Mouse (Mus musculus): ENCODE results near the gene Fryl. TPM values are rescaled to one million over a fixed set of nuclear protein-coding genes. Genes with fewer than 3 reads are reported as not detected.

Gene Fryl
- polyA plus RNA-seq, 1 experiment from 2014 or later = 32.4 TPM

DNA sequence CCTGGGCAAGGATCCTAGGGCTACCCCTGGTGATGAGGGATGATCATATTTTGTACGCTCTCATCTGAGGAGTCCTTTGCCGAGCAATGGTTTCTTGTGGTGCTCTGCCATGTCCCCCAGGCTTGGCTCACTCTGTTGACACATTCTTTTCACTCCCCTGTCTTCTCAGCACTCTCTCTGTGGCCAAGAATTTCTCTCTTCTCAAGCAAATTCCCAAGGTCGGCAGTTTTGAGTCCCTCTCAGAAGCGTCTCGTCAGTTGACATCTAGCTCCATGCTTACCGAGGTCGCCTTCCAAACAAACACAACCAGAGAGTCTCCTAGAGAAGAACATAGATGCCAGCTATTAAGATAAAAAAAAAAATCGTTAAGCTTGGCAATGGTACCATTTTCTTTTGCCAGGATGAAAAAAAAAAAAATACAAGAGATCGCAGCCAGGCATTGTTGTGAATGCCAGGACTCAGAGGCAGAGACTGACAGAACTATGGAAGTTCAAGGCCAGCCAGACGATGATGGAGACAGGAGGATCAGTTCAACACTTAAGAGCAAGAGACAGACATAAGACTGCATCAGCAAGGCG is 12.3 kb upstream of the Fryl start:
- WGBS = 80% methylated on average over 11 of the region's 11 CpGs
- no peak overlapping the region for H3K4me3 ChIP-seq (ENCODE audit: low read depth, low read length)
- no peak for ATAC-seq

DNA sequence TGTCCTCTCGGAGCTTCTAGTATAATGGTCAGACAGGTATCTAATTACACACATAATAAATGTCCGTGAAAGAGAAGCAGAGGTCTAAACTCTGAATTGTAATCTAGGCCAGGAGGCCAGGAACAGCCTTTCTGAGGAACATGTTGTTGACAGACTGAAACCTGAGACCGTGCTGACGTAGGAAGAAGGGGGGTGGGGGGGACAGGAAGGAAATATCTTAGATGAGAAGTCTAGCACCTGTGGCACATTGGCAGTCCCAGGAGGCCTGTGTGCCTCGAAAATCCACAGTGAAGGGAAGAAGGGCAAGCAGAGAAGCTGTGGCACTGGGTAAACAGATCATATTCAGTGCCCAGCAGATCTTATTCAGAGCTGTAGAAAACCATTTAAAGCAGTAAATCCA is 9.0 kb upstream of the Fryl start:
- H3K4me3 ChIP-seq (ENCODE audit: low read depth, low read length) = no peak overlapping the region
- no peak overlapping the region for H3K9ac ChIP-seq (ENCODE audit: low read length)
- no peak for ATAC-seq
- WGBS = 78% methylated on average over 5 of the region's 5 CpGs
- no peaks in the 10 kb centered on the region for H3K27me3 ChIP-seq (replicated peaks; ENCODE audit: control insufficient read depth, insufficient read depth, low read length)
- H3K4me2 ChIP-seq (ENCODE audit: low read length) = no peak overlapping the region
- no peak for DNase-seq (ENCODE audit: low spot score)
- no peaks in the 10 kb centered on the region for H3K4me1 ChIP-seq (ENCODE audit: control insufficient read depth, insufficient read depth, low read length)
- H3K9me3 ChIP-seq (replicated peaks; ENCODE audit: control insufficient read depth, low read length) = no peaks in the 10 kb centered on the region
- no peaks in the 10 kb centered on the region for H3K36me3 ChIP-seq (ENCODE audit: control insufficient read depth, insufficient read depth, low read length)
- no peak overlapping the region for H3K27ac ChIP-seq (ENCODE audit: low read depth, low read length)

More for the DNA sequence above, 12.3 kb upstream of the Fryl start:
- H3K27ac ChIP-seq (ENCODE audit: low read depth, low read length) = no peak overlapping the region
- H3K4me1 ChIP-seq (ENCODE audit: control insufficient read depth, insufficient read depth, low read length) = no peaks in the 10 kb centered on the region
- H3K36me3 ChIP-seq (ENCODE audit: control insufficient read depth, insufficient read depth, low read length) = no peaks in the 10 kb centered on the region
- no peak for DNase-seq (ENCODE audit: low spot score)
- no peak overlapping the region for H3K4me2 ChIP-seq (ENCODE audit: low read length)
- H3K9ac ChIP-seq (ENCODE audit: low read length) = no peak overlapping the region
- no peaks in the 10 kb centered on the region for H3K9me3 ChIP-seq (replicated peaks; ENCODE audit: control insufficient read depth, low read length)
- H3K27me3 ChIP-seq (replicated peaks; ENCODE audit: control insufficient read depth, insufficient read depth, low read length) = no peaks in the 10 kb centered on the region

DNA sequence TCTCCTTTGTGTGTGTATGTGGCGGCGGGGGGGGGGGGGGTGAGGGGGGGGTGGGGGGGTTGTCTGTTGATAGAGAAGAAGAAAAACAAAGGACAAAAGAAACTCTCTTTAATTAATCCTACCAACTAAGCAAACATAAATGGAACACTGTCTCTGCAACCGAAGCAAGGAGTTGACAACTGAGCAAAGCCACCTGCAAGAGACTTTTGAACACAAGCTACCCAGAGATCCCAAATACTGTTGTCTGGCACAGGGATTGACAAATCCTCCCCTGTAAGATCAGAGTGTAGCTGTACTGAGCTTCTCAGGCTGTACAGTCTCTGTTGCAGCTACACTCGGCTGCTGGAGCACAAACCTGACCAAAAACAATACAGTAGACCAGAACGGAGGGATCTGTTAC is 7.7 kb upstream of the Fryl start:
- no peaks in the 10 kb centered on the region for H3K36me3 ChIP-seq (ENCODE audit: control insufficient read depth, insufficient read depth, low read length)
- H3K4me3 ChIP-seq (ENCODE audit: low read depth, low read length) = no peak overlapping the region
- no peak for DNase-seq (ENCODE audit: low spot score)
- no peaks in the 10 kb centered on the region for H3K4me1 ChIP-seq (ENCODE audit: control insufficient read depth, insufficient read depth, low read length)
- H3K27ac ChIP-seq (ENCODE audit: low read depth, low read length) = no peak overlapping the region
- H3K9ac ChIP-seq (ENCODE audit: low read length) = no peak overlapping the region
- no peak for ATAC-seq
- H3K4me2 ChIP-seq (ENCODE audit: low read length) = no peak overlapping the region
- WGBS = 60% methylated on average over 5 of the region's 5 CpGs
- no peaks in the 10 kb centered on the region for H3K9me3 ChIP-seq (replicated peaks; ENCODE audit: control insufficient read depth, low read length)
- H3K27me3 ChIP-seq (replicated peaks; ENCODE audit: control insufficient read depth, insufficient read depth, low read length) = no peaks in the 10 kb centered on the region

DNA sequence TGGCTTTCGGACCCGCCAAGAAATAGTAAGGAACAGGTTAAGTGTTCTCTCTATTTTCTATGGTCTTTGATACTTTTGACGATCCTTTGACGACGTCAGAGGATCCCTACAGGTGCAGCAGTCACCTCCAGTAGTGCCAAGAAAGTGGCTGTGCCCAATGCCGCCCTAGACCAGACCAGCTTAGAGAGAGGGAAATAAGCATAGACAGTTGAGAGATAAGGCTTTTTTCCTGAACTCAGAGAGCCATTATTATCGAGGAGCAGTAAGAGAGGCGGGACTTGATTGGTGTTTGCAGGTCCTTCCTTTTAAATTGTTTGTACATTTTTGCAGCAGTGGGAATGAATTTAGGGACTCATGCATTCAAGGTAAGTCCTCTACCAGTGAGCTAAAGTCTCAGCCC is 1.3 kb upstream of the Fryl start:
- 54% methylated on average over 8 of the region's 8 CpGs for WGBS
- Histone ChIP-seq H3K27ac (ENCODE audit: low read depth, low read length) (no peak overlapping the region), H3K27me3 (replicated peaks; ENCODE audit: control insufficient read depth, insufficient read depth, low read length) (no peaks in the 10 kb centered on the region), H3K36me3 (ENCODE audit: control insufficient read depth, insufficient read depth, low read length) (no peaks in the 10 kb centered on the region), H3K9me3 (replicated peaks; ENCODE audit: control insufficient read depth, low read length) (no peaks in the 10 kb centered on the region), H3K4me3 (ENCODE audit: low read depth, low read length) (no peak overlapping the region), H3K4me1 (ENCODE audit: control insufficient read depth, insufficient read depth, low read length) (peaks cover 17% of the 10 kb centered on the region), H3K4me2 (ENCODE audit: low read length) (peak overlapping the region; percentile 61), H3K9ac (ENCODE audit: low read length) (0 out of 2 replicates have a peak overlapping the region, but pooled peaks have one; percentile 38)
- ATAC-seq = no peak
- DNase-seq (ENCODE audit: low spot score) = no peak

DNA sequence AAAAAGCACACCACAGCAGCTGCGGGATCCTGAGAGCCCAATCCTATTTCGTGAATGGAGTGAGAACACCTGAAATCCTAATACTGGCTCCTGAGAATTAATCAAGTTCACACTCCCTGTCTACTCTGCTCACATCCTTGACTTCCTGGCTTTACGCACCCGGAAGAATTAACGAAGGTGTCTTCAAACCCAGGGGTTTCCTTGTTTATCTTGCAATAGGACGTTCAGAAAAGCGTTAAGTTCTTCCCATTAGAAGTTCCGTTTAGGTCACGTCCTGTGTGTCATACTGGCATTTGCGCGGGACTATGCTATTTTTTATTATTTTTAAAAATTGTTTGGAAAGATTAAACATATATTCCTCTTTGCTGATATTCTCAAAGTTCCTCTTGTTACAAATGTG is 677 bp upstream of the Fryl start:
- Histone ChIP-seq H3K9me3 (replicated peaks; ENCODE audit: control insufficient read depth, low read length) (no peaks in the 10 kb centered on the region), H3K4me2 (ENCODE audit: low read length) (peak overlapping the region; percentile 61), H3K36me3 (ENCODE audit: control insufficient read depth, insufficient read depth, low read length) (no peaks in the 10 kb centered on the region), H3K4me1 (ENCODE audit: control insufficient read depth, insufficient read depth, low read length) (peaks cover 17% of the 10 kb centered on the region), H3K27me3 (replicated peaks; ENCODE audit: control insufficient read depth, insufficient read depth, low read length) (no peaks in the 10 kb centered on the region), H3K9ac (ENCODE audit: low read length) (peak overlapping the region; percentile 38; the same call in 1 of the 2 replicates), H3K4me3 (ENCODE audit: low read depth, low read length) (peak overlapping the region; percentile 97), H3K27ac (ENCODE audit: low read depth, low read length) (no peak overlapping the region)
- no peak for ATAC-seq
- 4% methylated on average over 11 of the region's 11 CpGs for WGBS
- DNase-seq (ENCODE audit: low spot score) = no peak

DNA sequence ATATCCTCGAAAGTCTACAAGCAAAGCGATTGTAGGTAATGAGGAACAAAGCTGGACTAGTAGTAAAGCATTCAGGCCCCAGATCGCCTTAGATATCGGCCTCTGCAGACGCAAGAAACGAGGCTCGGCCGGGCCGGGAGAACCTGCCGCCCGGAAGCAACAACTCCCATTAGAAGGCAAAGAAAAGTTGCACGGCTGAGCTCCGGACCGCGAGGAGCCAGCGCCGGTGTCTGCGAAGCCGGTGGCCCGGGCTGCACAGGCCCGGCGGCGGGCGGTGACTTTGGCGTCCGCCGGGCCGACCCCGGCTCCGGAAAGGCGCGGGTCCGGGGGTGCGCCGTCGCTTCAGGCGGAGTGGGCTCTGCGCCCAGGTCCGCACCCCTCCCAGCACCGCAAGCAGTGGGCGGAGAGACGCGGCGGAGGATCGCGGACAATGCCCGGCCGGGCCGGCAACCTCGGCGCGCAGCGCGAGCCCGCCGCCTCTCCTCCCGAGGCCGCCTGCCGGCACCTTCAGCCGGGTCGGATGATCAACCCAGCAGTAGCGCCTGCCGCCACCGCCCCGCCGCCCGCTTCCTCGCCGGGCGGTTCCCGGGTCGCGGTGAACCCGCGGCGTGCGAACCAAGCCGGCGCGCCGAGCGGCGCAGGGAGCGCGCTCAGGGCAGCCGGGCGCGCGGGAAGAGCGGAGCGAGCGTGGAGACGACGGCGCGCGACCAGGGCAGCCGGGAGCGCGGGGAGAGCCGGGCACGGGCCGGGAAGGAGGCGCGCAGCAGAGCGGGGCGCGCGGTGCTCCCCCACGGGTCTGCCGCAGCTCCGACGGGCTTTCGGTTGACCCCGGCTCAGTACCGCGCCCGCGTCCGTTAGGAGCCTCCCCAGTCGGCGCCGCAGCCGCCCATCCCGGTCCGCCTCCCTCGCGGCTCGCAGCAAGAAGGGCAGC is 833 bp downstream of the Fryl start:
- DNase-seq (ENCODE audit: low spot score) (peak; percentile 81), ATAC-seq (peak; percentile 70)
- WGBS = under 1% methylated on average over 60 of the region's 129 CpGs
- Histone ChIP-seq H3K36me3 (ENCODE audit: control insufficient read depth, insufficient read depth, low read length) (no peaks in the 10 kb centered on the region), H3K9ac (ENCODE audit: low read length) (peak overlapping the region; percentile 92), H3K4me3 (ENCODE audit: low read depth, low read length) (peak overlapping the region; percentile 97), H3K27me3 (replicated peaks; ENCODE audit: control insufficient read depth, insufficient read depth, low read length) (no peaks in the 10 kb centered on the region), H3K4me2 (ENCODE audit: low read length) (peak overlapping the region; percentile 63), H3K9me3 (replicated peaks; ENCODE audit: control insufficient read depth, low read length) (no peaks in the 10 kb centered on the region), H3K4me1 (ENCODE audit: control insufficient read depth, insufficient read depth, low read length) (peaks cover 17% of the 10 kb centered on the region), H3K27ac (ENCODE audit: low read depth, low read length) (peak overlapping the region; percentile 96)

DNA sequence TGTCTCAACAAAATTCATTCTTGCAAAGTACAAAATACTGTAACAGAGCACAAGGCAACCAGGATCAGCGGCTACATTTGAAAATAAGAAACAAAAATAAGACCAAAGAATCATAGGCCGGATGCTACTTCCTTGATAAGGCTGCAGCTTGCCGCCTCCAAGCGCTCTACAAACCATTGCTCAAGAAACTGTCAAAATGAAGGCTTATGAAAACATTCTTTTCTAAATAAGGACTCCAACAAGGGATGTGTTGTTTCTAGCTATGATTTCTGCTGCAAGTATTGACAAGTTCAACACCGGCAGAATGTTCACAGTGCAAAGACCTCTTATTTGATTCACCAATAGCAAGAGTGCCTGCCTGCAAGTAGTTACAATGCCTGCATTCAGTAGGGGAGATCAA is 1.8 kb downstream of the Fryl start:
- Histone ChIP-seq H3K27me3 (replicated peaks; ENCODE audit: control insufficient read depth, insufficient read depth, low read length) (no peaks in the 10 kb centered on the region), H3K36me3 (ENCODE audit: control insufficient read depth, insufficient read depth, low read length) (no peaks in the 10 kb centered on the region), H3K9ac (ENCODE audit: low read length) (peak overlapping the region; percentile 92), H3K4me1 (ENCODE audit: control insufficient read depth, insufficient read depth, low read length) (peaks cover 17% of the 10 kb centered on the region), H3K9me3 (replicated peaks; ENCODE audit: control insufficient read depth, low read length) (no peaks in the 10 kb centered on the region), H3K4me2 (ENCODE audit: low read length) (peak overlapping the region; percentile 63), H3K4me3 (ENCODE audit: low read depth, low read length) (peak overlapping the region; percentile 97), H3K27ac (ENCODE audit: low read depth, low read length) (no peak overlapping the region)
- WGBS = 40% methylated on average over 5 of the region's 5 CpGs
- DNase-seq (ENCODE audit: low spot score) = no peak
- no peak for ATAC-seq

DNA sequence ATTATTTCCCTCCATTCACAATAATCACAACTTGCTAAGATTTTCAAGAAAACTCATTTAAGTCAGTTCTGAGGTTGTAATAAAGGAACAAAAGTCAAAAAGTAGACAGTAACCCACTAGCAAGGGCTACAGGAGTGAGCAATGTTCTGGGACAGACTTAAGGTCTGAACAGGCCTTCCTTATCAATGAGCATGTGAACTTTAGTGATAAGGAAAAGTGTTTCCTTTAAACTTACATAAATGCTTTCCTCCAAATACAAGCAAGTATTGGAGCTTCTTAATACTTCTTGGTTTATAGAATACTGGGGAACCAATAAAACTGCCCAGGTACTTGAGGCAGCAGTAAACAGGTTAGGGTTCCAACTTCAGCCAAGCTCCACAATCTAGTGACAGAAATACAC is 3.7 kb downstream of the Fryl start:
- Histone ChIP-seq H3K4me3 (ENCODE audit: low read depth, low read length) (no peak overlapping the region), H3K9ac (ENCODE audit: low read length) (no peak overlapping the region)
- ATAC-seq = no peak

DNA sequence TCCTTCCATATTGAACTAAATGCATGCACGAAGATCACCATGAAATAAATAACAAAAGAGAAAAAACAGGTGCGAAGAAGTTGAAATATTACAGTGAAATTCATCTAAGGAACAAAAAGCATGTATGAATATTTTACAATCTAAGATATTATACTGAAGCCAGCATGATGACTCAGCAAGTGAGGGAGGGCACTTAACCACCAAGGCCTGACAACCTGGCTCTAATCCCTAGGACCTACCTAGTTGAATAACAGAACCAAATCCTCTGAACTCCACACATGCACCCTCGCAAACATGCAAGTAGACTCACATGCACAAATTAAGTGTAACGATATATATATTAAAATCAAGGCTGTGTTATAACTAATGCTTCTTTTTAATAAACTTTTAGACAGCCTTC is 7.1 kb downstream of the Fryl start:
- WGBS = 93% methylated on average over 4 of the region's 4 CpGs
- DNase-seq (ENCODE audit: low spot score) (no peak), ATAC-seq (no peak)
- Histone ChIP-seq H3K4me2 (ENCODE audit: low read length) (no peak overlapping the region), H3K27ac (ENCODE audit: low read depth, low read length) (no peak overlapping the region), H3K9me3 (replicated peaks; ENCODE audit: control insufficient read depth, low read length) (no peaks in the 10 kb centered on the region), H3K27me3 (replicated peaks; ENCODE audit: control insufficient read depth, insufficient read depth, low read length) (no peaks in the 10 kb centered on the region), H3K4me1 (ENCODE audit: control insufficient read depth, insufficient read depth, low read length) (peaks cover 13% of the 10 kb centered on the region; the same call in 1 of the 2 replicates), H3K9ac (ENCODE audit: low read length) (no peak overlapping the region), H3K36me3 (ENCODE audit: control insufficient read depth, insufficient read depth, low read length) (no peaks in the 10 kb centered on the region), H3K4me3 (ENCODE audit: low read depth, low read length) (no peak overlapping the region)

More for the DNA sequence above, 3.7 kb downstream of the Fryl start:
- H3K4me1 ChIP-seq (ENCODE audit: control insufficient read depth, insufficient read depth, low read length) = peaks cover 17% of the 10 kb centered on the region
- no peak overlapping the region for H3K27ac ChIP-seq (ENCODE audit: low read depth, low read length)
- no peaks in the 10 kb centered on the region for H3K9me3 ChIP-seq (replicated peaks; ENCODE audit: control insufficient read depth, low read length)
- no peaks in the 10 kb centered on the region for H3K36me3 ChIP-seq (ENCODE audit: control insufficient read depth, insufficient read depth, low read length)
- DNase-seq (ENCODE audit: low spot score) = no peak
- H3K27me3 ChIP-seq (replicated peaks; ENCODE audit: control insufficient read depth, insufficient read depth, low read length) = no peaks in the 10 kb centered on the region
- H3K4me2 ChIP-seq (ENCODE audit: low read length) = no peak overlapping the region

All from forebrain, embryonic 14.5 days (tissue).